Mouse (Mus musculus): ENCODE data around the gene Trim8.

Gene Trim8

DNA sequence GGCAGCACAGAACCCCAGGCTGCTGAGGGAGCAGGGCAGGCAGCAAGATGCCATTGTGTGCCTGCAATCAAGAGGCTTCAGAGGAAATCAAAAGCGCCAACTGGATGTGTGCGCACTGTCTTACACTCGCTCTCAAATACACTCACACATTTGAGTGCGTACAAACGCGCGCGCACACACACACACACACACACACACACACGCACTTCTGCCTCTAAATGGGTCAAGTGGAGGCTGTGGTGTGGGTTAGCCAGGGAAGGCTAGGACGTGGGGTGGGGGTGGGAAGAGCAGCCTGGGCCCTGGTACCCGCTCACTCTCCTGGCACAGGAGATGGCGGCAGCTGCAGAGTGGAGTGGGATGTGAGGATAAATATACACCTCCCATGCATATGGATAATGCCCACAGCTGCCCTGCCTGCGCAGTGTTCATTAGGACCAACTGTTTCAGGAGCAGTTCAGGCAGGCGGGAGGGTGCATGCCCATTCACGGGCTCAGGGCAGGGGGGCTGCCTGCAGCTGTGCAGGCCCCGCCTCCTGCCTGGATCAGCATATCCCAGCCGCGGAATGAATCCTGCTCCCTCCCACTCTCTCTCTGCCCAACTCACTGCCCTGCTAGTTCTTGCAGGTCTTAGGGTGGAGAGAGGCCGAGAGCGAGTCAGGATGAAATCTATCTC is 22.1 kb downstream of the Trim8 start:
- peak in 1 of 2 experiments; percentile 63 for DNase-seq (ENCODE audit: low spot score in 2 of 2)

DNA sequence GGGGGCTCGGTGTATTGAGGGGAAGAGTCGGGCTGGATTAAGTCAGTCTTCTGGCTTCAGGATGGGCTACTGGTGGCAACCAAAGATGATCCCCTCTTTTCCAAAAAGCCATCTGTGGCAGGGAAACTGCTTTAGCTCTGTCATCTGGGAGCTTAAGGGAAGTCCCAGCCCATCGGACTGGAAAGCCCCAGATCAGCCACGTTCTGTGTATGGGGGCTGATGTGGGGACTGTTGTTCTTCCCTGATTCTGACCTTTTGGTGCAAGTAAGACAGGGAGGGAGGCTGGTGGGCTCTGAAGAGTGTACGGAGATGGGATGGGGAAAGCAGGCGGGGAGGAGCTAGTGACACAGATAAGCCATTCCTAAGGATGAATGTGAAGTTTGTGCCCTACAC is 22.6 kb downstream of the Trim8 start:
- no peak for DNase-seq (ENCODE audit: low spot score in 2 of 2)

DNA sequence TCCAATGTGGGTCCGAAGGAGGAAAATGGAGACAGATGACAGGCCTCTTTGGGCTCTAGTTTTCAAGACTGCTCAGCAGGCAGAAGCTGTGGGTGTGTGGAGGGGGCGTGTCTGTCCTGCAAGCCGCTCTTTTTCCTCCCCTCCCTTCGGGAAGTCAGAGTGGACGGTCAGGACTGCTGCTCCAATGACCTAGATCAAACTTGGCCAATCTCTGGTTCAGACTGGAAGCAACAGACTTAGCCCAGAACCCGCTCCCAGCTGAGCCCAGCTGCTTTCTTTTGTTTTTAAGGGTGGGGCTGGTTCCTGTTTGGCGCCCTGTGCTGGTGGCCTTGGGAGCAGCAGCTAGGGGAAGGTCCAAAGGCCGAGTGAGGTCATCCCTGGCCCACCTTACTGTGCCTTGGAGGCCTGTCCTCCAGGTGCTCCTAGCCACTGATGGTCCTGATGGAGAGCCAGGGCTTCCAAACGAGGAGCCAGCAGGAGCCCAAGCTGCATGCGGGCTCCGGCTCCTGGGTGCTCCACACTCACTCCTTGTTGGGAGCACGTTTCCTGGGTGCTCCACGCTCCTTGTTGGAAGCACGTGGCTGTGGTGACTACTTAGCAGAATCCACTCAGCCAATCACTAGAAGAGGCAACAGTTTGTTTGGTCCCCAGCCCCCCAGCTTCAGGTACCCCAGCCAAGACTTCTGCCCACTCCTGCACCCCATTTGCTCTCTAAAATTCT is 23.3 kb downstream of the Trim8 start:
- DNase-seq (ENCODE audit: low spot score in 2 of 2) = peak; percentile 73

DNA sequence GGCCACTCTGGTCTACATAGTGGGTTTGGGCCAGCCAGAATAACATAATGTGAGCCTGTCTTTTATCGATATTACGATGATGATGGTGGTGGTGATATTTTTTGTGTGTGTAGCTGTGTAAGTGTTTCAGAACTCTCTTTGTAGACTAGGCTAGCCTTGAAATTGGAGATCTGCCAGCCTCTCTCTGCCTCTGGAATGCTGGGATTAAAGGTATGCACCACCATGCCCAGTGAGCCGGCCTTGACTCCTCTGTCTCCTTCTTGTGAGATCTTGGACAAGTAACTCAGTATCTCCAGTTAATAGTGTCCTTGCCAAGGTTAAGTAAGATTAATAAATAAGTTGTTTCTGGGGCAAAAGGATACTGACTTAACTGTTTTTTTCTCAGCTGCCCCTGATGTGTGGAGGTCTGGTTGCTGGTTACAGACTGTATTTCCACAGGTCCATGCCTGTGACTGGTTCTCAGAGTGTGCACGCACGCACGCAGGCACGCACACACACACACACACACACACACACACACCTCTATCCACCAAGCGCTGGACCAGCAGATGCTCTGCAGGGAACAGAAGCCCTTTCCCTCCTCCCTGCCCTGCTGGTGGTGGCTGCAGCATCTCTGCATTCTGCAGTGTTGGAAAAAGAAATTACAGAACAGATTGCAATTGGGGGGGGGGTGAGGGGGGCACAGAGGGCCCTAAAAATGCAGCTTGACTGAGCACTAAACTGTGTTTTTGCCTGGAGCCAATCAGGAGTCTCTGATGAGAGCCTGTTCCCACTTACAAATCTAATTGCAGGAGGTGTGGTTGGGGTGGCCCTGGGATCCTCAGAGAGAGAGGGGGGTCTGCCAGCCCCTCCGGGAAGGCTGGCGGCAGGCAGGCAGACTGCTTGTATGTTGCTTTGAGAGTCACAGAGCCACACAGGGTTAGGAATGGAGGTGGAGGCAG is 24.5 kb downstream of the Trim8 start:
- no peak for DNase-seq (ENCODE audit: low spot score in 2 of 2)

DNA sequence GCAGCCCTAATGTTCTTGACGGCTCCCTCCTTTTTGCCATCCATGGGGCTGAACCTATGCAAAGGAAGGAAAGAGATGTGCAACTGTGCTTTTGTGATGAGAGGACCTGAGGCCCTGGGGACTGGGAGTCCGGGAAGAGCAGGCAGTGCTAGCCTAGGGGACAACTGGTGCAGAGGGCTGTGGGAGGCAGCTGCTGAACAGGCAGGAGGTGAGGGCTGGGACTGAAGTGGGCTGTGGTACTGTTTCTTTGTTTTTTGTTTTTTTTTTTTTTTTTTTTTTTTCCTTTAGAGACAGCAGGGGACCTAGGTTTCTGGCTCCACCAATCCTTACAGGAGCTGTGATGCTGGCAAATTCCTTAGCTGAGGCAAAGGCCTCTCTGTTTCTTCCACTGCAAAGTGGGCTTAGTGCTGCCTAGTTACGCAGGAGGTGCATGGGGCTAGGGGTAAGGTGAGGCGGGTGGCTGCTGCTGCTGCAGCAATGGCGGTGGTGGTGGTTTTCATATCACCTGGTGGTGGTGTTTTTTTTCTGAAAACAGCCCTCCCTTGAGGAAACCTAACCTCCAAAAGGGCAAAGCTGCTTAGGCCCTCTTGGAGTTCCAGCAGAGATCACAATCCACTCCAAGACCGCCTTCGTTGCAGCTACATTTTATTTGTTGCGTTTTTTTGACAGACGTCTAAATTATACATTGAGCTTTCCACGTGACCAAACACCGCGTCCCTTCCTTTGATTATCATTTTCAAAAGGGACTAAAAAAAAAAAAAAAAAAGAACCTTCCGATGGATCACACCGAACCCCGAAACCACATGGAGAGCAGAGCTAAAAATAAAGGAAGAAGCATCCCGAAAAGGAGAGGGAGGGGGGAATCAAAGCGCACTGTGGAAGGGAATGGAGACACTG is 26.4 kb downstream of the Trim8 start:
- no peak for DNase-seq (ENCODE audit: low spot score in 2 of 2)

DNA sequence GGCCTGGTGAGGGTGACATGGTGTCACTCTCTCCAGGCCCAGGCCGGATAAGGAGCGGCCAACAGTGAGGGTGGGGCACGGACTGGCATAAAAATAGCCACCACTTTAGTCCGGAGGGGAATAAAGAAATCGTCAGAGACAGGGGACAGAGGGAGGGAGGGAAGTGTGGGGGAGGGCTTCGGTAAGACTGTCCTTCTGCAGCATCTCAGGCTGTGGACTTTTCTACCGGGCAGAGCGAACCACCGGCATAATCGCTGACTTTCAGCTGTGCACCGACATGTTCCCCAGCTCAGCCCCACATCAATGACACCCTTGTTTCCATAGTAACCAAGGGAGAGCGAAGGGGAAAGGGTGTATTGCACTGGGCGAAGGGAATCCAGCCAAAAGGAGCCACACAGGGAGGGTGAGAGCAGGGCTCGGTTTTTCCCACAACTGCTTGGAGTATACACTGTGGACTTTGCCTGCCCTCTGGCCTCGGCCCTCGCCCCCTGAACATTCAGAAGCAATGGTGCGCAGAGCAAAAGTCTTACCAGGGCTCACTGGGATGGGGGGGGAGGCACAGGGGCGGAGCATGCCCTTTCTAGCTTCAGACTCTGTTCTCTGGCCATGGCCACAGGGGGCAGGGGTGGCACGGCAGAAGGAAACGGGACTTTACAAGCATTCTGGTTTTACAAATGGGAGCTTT is 27.2 kb downstream of the Trim8 start:
- peak in 1 of 2 experiments; percentile 52 for DNase-seq (ENCODE audit: low spot score in 2 of 2)

DNA sequence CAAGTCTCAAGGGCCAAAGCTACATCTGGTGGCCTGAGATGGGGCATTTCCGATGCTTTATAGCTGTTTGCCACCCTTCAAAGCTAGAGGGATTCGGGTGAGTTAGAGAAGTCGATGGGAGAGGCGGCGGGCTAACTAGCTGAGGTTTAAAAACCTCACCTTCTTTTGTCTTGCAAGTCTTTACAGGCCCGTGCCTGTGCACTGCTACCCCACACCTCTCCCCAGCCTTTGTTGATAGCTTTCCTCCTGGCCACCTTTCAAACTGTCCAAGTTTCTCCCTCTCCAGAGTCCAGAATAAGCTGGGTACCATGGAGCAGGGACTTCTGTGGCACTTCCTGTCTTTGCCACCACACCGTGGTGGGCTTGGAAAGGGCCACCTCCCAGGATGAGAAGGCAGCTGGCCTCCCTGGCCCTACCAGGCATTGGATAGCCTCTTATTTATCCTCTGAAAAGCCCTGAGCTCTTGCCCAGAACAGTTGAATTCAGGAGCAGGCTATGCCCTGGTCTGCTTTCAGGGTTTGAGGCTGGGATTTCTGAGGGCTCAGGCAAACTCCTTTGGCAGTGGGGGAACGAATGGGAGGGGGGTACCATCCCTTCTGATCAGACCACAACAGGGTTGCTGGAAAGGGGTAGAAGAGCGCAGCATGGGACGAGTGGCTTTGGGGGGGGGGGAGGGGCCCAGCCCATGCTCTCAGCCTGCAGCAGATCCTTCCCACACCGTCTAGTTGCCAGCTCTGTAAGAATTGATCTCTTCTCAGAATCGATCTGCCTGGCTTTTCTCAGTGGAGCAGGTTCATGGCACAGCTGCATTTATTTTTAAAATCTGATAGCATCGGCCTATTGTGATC is 28.3 kb downstream of the Trim8 start:
- DNase-seq (ENCODE audit: low spot score in 2 of 2) = no peak

DNA sequence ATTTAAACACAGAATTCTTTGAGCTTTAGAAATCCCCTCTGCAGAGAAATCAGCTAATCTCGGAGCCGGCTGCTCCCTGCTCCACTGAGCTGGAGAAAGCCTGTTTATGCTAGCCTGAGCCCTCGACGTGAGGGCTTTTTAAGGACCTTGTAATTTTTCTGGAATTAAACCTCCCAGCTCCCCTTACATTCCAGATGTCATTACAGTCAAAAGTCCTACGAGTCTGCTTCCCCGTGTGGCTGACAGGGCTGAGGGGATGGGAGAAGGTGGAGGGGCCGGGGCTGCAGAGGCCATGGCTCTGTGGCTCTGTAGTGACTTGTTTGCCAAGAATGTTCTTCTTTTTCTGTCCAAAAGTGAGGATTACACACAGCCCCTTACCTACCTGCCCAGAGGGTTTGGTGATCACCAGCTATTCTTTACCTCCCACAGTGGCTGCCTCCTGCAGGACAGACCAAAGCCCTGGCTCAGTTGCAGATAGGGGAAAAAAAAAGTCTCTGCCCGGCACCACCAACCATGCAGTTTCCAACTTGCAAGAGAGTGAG is 29.0 kb downstream of the Trim8 start:
- DNase-seq (ENCODE audit: low spot score in 2 of 2) = no peak

DNA sequence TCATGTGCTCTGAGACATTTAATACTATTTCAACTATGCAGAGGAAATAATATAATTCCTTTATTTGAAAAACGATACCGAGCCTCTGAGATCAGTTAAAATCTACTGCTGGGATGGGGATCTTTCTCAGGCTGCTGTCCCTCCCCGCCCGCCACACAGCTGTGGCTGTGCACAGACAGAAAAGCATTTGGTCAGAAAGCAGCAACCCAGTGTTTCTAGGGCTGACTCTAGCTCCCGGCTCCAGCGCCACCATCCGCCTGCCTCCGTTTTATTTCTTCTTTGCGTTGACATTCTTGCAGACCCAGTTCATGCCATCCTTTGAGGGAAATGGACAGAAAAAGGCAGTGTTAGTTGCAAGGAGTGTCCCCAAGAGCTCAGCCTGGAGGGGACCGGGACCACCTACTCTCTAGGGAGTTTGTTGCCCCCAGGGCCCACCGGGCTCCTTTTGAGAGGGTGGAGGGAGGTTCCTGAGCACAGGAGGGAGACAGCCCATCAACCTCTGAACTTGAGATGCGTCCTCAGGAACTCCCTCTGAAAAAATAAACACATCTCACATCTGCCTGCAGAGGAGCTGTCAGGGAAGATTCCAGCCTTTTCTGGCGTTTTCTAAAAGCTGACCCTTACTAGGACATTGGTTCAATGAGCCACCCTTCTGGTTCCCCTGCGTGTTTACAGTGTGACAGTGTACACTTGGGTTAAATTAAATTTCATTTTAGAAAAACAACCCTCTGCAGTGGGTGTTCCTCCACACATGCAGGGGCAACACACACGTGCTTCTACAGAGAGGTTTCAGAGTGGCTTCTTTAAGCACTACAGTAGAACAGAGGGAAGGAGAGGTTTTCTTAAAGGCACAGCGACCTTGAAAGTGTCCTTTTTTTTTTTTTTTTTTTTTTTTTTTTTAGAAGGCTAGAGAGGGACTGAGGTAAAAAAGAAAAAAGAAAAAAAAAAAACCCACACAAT is 29.8 kb downstream of the Trim8 start:
- no peak for DNase-seq (ENCODE audit: low spot score in 2 of 2)

DNA sequence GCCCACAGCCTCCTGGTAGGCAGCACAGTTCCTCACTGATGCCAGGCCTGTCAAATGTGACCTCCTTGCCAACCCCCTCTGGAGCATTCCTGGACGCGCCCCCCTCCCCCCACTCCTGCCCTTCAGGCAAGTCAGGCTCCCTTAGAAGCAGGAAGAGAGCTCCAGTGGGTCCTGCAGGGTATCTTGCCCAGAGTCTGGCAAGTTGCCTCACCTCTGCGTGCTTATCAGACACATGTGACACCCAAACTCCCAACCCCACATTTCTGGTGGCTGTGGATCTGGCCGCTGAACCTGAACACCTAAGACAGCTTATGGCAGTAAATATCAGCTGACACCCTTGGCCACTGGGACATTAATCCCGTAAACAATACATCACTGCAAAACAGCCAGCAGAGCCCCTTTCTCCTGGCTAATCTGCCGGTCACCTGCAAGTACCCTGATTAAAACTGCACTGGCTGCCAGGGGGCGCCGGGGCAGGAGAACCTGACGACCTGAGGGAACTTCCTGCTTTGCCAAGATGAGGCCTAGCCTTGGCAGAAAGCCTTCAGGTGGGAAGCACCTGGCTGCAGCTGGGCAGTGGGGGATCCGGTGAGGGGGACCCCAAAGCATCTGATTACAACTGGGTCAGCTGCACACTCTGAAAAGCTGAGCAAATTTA is 30.7 kb downstream of the Trim8 start:
- no peak for DNase-seq (ENCODE audit: low spot score in 2 of 2)

DNA sequence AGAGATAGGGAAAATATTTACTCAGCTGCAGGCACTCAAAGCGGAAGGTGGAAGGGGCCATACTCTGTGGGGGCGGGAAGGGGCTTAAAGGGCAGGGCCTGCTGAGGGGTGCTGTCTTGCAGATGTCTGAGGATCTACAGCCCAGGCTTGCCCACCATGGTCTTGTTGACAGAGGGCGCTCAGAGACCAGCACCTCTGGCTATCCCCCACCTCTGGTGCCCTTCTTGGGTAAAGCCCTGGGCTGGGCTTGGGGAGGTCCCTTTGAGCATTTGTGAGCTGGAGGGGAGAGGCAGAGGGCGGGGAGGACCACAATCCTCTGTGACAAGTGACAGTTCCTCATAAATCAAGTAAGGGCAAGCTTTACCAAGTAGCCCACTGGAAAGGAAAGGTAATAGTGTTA is 31.6 kb downstream of the Trim8 start:
- no peak for DNase-seq (ENCODE audit: low spot score in 2 of 2)

DNA sequence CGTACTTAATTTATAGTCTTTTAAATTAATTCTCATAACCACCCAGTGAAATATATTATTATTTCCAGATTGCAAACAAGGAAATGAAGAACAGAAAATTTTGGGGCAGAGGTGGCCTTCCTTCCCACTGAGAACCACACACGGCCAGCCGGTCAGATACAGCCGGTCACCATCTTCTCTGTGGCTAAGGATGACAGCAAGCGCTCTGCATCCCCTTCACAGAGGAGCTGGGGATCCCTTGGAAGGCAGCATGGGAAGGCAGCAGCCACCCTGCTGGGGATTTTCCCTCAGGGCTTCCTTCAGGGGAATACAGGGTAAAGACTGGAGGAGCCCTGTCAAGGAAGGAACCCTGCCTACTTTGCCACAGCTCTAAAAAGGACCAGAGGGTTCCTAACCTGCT is 32.0 kb downstream of the Trim8 start:
- no peak for DNase-seq (ENCODE audit: low spot score in 2 of 2)

DNA sequence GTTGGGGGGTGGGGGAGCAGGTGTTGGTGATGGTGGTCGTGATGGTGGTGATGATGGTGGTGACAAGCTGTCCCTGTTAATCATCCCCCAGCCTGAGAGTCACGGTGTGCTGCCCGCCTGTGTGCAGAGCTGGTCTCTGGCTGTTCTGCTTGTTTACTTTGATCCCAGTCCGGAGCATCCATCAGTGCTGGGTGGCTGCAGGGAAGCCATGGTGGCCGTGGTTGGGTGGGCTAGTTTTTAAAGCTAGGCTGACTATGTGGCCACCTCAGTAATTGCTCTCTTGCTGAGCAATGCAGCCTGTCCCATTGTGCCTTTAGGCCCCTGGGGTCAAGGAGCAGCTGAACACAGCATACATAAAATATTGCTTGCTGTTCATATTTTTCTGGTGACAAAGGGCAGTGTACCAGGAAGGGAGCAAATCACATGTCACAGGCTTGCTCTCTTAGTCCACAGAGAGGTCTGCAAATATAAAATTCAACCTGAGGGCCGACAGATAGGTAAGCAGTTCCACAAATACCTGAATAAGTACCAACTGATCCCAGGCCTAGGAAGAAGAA is 33.1 kb downstream of the Trim8 start:
- DNase-seq (ENCODE audit: low spot score in 2 of 2) = no peak

DNA sequence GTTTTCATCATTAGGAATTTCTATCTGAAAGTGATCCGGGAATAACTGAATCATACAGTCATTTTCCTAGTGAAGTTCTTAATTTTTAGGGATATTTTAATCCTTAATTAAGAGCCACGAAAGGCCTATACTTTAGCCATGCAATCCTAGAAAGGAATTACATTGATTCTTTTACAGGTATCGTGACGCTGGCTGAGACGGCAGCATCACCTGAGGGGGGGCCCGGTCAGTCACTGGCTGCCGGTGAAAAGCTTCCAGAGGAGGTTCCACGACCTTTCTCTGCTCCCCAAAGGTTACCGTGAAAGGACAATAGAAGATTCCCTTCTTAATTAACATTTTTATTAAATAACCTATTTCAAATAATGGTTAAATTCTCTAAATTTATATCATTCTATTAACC is 35.9 kb downstream of the Trim8 start:
- DNase-seq (ENCODE audit: low spot score in 2 of 2) = no peak

DNA sequence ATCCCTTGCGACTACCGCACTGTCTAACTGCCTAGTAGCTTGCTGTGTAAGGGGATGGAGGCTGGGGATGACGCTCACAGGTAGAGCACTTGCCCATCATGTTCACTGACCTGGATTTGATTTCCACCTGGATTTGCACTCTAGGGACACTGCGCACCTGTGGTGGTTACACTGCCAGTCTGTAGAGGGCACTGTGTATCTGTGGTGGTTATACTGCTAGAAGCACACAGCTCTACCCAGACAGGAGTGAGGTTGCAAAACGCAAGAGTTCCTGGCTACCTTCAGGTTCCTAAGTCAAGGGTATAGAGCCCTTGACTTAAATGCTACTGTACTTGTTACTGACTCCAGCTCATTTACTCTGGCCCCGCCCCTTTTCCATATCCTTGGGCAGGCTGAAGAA is 36.7 kb downstream of the Trim8 start:
- no peak for DNase-seq (ENCODE audit: low spot score in 2 of 2)

DNA sequence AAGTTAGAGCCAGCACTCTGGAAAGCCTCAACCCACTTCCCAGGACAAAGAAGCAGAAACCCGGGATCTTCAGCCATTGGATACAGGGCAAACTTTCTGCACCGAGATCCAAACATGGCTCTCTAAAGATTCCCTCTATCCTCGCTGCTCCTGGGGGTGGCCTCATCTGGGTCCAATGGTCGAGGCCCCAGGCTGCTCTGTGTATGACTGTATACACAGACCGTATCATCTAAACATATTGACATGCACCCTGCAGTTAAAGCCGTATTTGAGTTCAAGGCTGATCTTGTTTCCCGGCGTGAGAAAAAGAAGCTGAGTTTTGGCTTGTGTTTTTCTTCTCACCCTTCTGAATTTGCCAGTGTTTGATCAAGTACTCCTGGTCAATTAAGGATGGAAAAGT is 41.2 kb downstream of the Trim8 start:
- DNase-seq (ENCODE audit: low spot score in 2 of 2) = no peak

DNA sequence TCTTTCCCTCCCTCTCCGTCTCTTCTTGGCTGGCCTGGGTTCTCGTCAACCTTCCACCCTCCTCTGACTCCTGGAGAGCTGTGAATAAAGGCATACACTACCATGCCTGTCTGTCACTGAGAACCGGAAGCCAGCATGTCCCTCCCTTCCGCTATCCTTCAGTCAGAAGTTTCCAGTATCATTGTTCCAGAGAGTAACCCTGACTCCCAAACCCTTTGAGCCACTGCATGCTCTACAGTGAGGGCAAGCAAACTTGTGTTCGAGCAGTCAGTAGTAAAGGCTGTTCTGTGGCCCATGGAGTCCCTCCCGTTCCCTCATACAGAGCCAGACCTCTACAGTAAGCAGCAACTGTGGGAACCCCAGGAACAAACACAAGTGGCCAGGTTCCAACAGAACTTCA is 46.1 kb downstream of the Trim8 start:
- DNase-seq (ENCODE audit: low spot score in 2 of 2) = no peak

DNA sequence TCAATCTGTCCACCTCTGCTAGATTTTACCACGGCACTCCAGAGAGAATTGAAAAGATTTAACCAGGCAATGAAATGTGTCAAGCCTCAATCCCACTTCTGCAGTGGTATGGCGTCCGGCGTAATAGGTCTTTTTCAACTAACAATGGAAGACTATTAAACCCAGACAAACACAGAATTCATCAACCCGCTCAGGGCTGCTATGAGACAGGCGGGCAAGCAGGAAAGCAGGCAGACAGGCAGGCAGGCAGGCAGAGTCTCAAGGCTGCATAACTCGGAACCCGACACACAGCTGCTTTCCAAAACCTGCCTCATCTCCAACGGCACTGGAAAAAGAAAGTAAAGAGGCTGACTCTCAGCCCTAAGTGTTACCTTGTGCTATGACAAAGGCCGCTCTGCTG is 46.6 kb downstream of the Trim8 start:
- no peak for DNase-seq (ENCODE audit: low spot score in 2 of 2)

Data from urinary bladder, postnatal 4 days (tissue).